Mouse (Mus musculus): ENCODE measurements around the gene Sh3gl3.

DNA sequence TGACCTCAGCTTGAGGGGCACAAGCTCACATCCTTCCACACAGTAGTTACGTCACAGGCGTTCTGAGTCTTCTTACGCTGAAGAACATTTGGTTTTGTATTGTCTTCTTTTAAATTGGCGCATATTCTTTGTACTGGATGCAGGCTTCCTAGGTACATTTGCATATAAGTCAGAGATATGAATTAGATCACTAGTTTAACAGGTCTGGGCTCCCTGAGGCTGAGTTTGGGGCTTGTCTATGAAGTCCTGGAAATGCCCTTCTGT is 63.2 kb downstream of the Sh3gl3 start:
- TF ChIP-seq CTCF (IDR thresholded peaks at IDR 0.05; ENCODE audit: extremely low read depth, insufficient read depth, insufficient read length, insufficient replicate concordance) (no peak), POLR2A (IDR thresholded peaks at IDR 0.05; ENCODE audit: low read depth, low read length) (no peak)

Measured in spleen, adult 2 months (tissue).